Mouse (Mus musculus): ENCODE results near the gene Ttc4.

- TF ChIP-seq TAL1 (IDR thresholded peaks at IDR 0.05; ENCODE audit: low read length) (no peak), GATA1 (IDR thresholded peaks at IDR 0.05; ENCODE audit: low read length) (no peak)
Measured at GRCm38 (mm10) chr4:106666546-106666945, 12.2 kb downstream of the Ttc4 start.
